Mouse (Mus musculus) thymus, adult 18-20 months (tissue): ENCODE data around the gene Dclre1b.
A peak's percentile ranks its signal among the peaks of the same experiment; 100 is the strongest.
"Not testable (repeated sequence)": the region's sequence is repeated elsewhere in the genome, so short reads cannot be mapped to it uniquely, and the experiment has no call there.

Source experiments
- DNase-seq, 2 experiments: peaks; one replicate each; pipeline ENCODE4 v3.0.0; 2022; ENCODE audit warnings: mixed read lengths in 2 of 2

Gene Dclre1b

DNA sequence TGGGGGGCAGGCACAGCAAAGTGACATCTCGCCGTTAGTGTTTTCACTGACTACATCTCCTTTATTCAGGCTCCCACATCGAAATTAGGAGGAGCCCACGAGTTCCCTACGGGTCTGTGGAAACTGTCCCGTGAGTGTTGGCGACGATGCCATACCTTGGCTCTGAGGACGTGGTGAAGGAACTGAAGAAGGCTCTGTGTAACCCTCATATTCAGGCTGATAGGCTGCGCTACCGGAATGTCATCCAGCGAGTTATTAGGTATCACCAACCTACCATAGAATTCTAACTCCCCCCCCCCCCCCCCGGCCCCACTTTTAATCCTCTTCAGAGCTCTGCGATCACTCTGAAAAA lies 531 bp upstream of the Dclre1b start:
- DNase-seq, result no peak

DNA sequence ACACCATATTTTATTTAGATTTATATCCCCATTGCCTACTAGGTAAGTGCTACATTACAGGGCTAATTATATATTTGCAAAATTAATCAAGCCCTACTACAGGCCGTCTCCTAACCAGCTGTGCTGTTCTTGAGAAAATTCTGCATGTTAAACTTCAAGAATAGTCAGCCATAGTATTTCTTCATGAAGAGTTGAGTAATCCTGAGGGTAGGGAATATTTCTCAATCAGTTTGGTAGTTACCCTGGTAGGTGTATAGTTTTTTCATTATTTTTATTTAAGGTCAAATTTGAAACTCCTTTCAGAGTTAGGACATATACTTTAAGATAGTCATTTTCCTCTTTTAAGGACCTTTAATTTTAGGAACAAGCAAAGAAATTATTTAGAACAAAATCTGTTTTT lies 3.6 kb downstream of the Dclre1b start:
- no peak for DNase-seq

DNA sequence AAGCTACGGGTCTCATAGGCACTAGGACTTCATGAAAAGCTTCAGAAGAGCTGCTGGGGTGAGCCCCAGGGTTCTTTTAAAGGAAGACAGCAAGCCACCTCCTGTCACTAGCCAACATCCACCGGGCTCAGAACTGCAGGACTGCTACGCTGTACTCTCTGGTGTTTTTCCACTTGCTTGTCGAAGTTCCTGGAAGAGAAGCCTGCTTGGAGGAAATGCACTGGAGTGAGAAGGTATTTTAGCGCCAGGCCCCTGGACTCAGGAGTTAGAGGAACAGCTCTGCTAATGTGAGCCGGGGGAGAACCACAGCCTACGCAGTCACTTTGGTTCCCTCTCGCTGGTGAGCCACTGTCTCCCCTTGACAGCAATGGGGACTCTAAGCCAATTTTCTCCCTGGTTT lies 6.4 kb downstream of the Dclre1b start:
- DNase-seq, result peak; percentile 8 to 28

DNA sequence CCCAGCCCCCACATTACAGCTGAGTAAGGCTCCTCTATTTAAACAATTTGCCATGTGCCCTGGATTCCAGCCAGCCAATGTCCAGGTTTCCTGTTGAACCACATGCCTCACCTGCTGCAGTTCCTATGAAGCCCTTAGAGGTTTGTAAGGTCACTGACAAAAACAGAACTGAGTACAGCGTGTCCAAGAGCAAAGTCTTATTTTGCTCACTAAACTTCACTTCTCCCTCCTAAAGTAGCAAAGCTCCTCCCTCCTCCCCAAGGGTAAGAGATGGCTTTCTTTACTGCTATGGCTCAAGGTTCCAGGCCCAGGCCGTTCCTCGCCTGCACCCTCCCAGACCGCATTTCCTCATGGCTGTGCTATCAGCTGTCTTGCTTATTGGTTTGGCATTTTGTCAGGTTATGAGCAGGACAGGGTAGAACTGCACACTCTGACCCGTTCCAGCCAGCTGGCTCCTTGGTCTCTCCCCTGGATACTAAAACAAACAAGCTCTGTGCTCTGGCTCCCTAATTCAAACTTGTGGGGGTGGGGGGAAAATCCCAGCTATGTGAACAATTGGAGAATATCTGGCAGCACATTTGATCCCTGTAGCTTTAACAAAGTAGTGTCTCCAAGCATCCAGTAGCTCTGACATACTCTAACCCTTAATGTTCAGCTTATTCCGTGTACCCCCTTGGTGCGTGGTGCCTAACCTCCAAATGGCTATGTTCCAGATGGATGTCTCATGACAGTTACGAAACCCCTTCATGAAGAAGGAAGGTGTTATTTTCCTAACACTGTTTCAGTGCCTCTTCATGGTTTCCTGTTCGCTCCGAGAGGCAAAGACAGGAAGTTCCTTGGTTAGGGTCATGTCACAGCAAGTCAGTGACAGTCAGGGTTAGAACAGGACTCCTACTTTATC lies 7.4 kb downstream of the Dclre1b start:
- peak; percentile 34 to 66 for DNase-seq

DNA sequence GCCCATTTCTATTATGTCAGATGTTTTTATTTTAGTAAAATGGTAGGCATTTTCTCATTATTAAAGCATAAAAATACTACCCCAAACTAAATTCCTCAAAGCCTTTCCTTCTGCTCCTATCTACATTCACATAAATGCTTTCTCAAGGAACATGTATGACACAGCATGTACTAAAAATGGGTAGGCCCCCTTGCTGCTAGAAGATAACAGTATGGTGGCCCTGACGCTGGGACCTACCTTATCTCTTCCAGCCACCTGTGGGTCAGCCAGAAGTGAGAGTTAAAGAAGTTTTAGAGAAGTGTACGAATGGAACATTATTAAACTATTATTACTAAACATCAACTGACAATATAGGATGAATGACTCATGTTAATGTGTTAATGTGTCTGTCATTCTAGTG lies 9.7 kb downstream of the Dclre1b start:
- no peak for DNase-seq

DNA sequence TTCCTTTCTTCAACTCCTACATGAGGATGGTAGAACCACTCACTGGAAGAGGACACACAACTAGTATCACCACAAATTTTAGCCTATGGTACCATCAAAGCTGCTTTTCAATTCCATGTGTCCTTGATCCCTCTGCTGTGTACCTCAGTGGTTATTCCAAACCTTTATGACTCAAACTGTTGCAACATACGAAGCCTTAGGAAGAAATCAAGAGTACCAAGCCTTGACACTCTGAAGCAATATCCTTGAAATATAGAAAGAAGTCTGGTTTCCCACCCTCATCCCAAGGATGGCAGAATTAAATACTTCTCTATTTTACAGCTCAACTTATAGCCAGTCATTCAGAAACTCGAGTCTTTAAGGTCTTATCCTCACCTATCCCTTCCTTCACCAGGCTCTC lies 12.9 kb downstream of the Dclre1b start:
- DNase-seq, result no peak

DNA sequence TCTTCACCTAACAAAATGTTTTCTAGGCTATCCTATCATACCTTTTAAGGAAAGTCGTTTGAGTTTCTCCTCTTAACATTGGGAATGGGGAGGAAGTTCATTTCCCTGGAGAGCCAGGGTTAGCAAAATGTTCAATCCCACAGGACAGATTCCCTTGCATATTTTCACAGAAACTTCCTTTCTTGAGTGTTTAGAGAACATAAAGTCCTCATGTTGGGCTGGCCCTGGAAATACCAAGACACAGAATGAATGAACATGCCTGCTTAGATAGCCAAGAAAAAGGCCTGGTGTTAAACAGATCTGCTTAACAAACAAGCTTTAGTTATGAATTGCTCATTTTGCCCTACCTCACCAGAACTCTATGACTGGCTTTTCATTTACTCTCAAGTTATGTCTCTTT lies 16.7 kb downstream of the Dclre1b start:
- no peak for DNase-seq

DNA sequence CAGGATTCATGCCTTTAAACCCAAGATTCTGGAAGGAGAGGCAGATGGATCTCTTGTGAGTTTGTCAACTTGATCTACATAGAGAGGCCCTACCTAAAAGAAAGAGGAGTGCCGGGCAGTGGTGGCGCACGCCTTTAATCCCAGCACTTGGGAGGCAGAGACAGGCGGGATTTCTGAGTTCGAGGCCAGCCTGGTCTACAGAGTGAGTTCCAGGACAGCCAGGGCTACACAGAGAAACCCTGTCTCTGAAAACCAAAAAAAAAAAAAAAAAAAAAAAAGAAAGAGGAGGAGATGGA lies 17.2 kb downstream of the Dclre1b start:
- not testable (repeated sequence) for DNase-seq

DNA sequence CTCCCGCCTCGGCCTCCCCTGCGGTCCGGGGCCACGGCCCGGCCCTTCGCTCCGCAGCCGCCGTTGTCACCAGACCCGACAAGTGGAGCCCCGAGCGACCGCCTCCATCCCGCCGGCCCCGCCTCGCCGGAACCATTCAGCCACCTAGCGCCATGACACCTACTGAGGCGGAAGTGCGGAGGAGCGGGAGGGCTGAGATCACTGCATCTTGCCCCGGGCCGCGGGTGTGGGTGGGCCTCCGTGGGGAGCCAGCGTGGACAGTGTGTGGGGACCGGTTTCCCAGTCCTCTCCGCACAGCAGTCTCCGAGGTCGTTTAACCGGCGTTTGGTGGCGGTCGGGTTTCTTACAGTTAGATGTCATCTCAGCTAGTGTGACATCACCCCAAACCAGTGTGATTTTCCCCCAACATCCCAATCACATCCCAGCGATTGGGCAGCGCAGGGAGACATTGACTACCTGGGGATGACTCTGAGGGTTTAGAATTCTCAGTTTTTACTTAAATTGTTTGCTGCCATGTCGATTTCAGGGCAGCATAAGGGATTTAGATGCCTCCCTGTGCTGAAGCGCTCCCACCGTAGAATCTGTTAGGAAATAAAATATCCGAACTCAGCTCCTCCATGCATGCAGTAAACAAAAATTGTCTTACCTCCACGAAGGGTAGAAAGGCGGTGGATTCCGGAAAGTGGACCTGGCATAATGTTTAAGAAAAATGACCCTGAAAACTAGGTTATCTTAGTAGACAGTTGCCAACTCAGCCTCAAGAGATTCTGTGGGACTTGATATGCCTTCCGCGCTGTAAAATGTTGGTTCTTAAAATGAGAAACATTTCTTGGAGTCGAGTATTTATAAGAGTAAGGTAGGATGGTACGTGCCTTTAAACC lies 17.8 kb downstream of the Dclre1b start, which contains the start of gene Hipk1:
TSS of gene Hipk1 (minus strand) at position 334 of the 881 bp plus-strand sequence.
- DNase-seq, result peak; percentile 92 to 93

DNA sequence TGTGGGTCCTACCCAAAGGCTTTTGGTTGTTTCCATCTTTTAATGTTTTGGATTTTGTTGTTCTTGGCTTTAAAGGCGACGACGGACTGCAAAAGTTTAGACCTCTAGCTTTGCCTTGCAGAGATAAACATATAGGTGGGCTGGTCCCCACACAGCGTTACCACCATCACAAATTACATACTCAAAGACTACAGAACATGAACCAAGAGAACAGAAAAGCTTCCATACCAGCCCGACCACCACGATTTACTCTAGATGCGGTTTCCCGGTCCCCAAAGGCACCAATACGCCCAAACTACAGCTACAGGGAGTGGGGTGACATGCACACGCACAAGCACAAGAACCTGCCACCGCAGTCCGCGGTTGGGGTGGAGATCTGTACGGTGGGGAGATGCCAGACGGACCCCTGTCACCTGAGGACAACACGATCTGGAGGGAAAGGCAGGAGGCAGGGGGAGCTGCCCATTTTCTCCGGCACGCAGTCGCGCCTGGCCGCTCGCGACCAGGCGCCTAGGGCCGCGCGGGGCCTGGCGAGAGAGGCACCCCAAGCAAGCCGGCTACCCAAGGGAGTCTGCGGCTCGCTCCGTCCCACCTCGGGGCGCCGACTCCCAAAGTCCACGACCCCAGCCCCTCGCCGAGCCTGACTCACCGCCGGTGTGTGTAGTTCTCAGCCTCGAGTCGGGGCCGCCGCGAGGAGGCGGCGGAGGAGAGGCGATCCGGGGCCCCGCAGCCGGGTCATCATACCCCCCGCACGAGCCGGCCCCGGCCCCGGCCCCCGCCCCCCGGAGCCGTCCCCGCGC lies 18.7 kb downstream of the Dclre1b start:
- DNase-seq, result peak in 1 of 2 experiments; percentile 37

DNA sequence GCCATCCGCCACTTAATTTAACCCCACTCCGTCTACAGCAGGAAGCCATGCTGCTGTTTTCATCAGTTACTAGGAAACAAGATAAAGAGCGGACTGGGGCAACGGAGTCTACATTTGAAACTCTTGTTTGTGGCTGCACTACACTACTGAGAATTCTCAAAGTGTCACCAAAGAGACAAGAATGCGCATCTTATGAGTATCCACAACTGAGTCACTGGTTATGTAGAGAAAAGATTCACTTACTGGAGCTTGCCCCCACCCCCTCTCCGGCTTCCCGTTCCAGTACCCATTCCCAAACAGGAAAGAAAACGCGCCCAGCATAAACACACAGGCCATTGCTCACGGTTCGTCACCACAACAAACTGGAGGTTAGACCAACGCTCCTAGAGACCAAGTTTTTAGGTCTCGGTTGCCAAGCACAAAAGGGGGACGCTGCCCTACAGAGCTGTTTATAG lies 19.3 kb downstream of the Dclre1b start:
- DNase-seq, result peak in 1 of 2 experiments; percentile 9

DNA sequence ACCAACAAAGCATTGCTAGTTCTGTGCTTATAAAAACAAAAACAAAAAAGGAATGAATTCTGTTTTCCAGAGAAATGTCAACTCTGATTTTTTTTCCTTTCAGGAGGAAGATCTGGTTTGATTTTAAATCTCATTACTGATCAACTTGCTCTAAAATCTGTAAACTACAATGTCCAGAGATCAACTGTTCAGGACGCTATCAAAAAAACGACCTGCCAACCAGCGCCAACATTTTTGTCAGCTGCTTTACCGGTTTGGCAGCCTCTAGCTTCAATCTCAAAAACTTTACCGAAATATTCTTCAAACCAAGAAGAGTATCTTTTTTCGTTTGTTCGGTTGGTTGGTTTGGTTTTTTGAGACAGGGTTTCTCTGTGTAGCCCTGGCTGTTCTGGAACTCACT lies 20.1 kb downstream of the Dclre1b start:
- no peak for DNase-seq

DNA sequence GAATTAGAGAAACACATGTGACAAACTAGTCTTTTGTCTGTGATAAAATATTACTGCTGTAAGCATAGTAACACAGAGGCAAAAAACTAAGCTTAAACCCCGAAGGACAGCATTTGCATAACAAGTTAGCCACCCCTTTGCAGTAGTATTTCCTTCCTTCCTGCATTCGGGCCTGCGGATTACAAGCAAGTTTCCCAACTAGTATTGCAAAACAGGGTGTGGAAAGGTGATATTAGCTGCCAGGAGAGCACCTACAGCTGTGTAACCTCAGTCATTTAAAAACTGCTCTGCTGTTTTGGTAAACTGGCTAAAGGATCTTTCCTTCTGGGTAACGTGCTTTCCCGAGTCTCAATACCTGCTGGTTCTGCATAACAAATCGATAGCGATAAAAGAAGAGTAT lies 22.0 kb downstream of the Dclre1b start:
- DNase-seq, result no peak

DNA sequence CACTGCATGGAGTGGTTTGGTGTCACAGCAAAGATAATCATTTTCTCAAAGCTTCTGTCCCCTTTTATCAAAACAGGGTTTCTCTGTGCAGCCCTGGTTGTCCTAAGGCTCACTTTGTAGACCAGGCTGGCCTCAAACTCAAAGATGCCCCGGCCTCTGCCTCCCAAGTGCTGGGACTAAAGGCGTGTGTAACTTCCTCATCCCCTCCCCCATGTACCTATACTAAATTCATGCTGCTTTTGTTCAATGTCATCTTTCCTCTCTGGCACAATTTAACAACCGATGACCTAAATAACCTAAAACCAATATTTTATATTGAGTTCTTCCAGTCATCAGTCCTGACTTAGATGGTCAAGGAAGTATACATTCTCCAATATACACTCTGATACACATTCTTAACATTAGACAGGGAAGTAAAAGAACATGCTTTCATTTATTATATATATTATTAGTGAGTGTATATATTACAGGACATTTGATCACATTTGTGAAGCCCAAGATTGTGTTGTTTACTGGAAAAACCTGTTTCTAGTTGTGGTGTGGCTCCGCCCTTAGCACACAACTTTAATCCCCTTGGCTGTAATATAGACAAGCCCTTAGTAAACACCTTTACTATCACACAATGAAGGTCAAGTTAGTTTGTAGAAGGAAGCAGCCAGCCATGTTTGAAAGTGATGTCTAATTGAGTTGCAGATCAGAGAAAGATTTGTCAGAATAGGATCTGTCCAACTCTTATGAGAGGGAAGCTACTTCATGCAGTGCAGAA lies 26.2 kb downstream of the Dclre1b start:
- no peak for DNase-seq

DNA sequence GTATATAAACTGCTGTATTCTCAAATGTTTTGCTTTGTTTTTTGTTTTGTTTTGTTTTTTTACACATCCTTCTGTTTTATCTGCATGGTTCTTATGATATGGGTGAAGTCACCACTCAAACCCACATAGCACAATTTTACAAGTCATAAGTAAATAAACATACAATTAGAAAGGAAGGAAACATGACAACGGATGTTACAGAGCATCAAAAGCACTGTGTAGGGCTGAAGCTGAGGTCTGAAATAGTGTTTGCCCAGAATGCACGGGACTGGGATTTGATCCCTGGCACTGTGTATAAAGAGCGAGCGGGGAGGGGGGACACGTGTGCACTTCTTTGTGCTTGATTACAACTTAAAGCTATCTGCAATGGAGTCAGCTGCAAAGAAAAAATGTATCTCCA lies 28.5 kb downstream of the Dclre1b start:
- DNase-seq, result no peak

DNA sequence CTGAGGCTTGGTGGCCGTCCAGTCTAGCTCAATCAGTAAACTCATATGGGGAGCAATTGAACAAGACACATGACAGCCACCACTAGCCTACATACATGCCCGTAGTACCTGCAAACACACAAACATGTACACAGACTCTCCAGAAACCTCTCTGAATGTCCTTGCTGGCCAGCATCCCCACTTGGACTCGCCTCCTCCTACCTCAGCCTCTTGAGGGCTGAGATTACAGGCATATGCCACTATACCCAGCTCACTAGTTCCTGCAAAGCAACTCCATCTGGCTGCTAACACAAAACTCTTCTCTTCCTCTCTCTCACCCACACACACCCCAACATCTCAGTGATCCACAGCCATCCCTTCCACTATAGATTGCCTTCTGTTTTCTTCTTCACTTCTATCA lies 29.0 kb downstream of the Dclre1b start:
- no peak for DNase-seq

DNA sequence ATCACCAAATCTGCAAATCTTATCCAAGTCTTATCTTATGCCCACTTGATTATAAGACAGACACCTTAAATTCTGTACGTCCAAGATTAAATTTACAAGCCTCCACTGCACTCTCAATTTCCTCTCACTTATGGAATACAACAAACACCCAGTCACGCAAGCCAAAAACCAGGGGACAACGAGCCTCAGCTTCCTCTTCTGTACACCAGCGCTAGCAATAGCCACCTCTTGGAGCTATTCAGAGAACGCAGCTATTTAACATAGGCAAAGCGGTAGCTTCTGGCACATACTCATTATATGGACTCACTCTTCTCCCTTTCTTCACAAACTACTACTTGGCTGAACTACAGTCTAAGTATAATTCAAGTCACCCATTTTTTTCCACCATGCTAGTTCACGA lies 30.1 kb downstream of the Dclre1b start:
- DNase-seq, result no peak

DNA sequence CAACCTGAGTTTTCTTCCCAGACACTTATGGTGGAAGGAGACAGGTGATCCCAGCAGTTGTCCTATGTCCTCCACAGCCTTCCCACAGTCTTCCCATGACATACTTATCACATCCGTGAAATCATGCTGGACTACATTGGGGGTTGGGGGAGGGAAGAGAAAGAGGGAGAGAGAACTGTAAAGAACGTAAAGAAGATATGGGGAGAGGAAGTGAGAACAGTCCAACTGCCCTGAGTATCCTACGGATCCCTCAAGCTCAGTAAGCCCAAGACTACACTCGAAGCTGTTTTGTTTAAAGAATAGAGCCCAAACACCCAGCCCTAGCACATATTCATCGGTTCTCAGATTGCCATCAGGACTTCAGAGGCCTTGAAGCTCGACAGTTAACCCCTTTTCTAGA lies 30.6 kb downstream of the Dclre1b start:
- no peak for DNase-seq

DNA sequence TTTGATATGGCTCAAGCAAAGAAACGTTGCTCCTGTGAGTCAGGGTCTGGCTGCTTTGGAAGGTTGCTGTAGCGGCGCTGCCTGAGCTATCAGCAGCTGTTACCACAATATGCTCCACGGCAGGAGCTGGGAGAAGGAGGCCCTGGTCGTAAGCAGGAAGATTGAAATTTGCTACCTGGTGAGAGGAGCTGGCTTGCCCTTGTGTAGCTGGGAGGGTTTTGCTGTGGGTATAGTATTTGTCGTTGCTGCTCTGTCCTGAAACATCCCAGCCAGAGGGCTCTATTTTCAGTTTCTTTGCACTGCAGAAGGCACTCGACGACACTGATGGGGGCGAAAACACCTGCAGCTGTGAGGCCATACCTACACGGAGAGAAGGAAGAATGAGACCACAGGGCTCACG lies 31.3 kb downstream of the Dclre1b start:
- DNase-seq, result peak; percentile 46 to 70

DNA sequence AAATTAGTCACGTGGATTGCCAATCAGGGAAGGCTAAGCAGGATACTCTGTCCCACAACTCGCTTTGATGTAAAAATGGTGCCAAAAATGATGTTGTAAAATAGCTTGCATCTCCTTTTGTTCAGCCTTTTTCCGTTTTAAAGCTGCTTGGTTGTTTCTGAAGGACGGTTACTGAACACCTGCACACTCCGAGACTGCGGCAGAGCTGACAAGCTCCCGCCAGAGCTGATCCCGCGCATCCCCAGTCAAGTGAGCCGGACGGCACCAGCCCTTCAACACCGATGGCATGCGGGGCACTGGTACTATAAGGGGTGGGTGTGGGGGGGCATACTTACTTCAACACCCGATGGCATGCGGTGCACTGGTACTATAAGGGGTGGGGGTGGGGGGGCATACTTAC lies 35.2 kb downstream of the Dclre1b start:
- DNase-seq, result peak; percentile 54 to 68

DNA sequence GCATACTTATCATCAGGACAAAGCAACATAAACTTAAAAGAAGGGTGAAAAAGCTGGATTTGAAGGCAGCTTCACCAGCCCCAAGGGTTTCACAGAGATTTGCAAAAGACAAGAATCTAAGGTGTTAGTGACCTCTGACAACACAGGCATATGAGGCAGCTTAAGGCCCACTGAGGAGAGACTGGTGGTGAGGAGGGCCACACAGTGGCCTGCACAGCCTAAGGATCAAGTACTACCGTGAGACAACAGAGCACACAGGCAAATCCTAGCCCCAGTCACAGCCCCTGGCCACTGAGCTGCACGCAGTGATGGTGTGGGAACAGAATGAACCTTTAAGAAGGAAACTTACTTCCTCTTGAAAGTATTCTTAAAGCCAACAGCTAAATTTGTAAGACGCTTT lies 35.7 kb downstream of the Dclre1b start:
- no peak for DNase-seq

DNA sequence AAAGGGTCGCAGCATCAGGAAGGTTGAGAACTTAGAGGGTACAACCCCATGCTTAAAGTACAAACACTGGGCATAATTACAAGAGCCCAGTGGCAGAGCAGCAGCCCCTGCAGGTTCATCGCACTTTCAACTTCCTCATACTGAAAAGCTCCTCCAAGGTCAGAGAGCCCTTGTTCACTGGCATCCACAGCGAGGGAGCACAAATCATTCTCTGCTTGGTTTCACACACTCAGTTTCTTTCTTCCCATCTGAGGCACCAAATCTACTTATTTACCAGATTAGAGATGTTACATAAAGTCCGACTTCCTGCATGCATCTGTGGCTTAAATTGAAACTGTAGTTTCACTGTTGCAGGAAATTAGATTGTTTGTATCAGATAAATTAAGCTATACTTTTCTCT lies 36.4 kb downstream of the Dclre1b start:
- no peak for DNase-seq
